ENCODE assay signal across 22 mouse cellular contexts in genomic region chr11:80771596-80772250, GRCm38 (mm10). TPM values are rescaled to one million over a fixed set of nuclear protein-coding genes. Genes with fewer than 3 reads are reported as not detected.
"Had no signal": no experiment of that assay in that cellular context is flagged by ENCODE, and none has a peak within 500 bp of the region (broad histone marks: within the 10 kb centered on the region; RNA-seq: fewer than 3 reads in every experiment).

No protein-coding gene starts in this region.

- DNase-seq: kidney, adult 11 months; kidney, adult 9 months; kidney, postnatal 25 days; layer of hippocampus, adult 9-11 months; liver, embryonic 13.5 days; lung, adult 2 months; retina, postnatal 1 day; right cerebral cortex, postnatal 25 days; spleen, adult 18-20 months; thymus, adult 2 months; thymus, postnatal 14 days had no signal

- H3K9ac ChIP-seq: liver, embryonic 13.5 days; midbrain, embryonic 13.5 days; neural tube, embryonic 13.5 days; stomach, embryonic 15.5 days had no signal

- H3K4me3 ChIP-seq: layer of hippocampus, adult 2 months; left cerebral cortex, adult 2 months; liver, embryonic 13.5 days; megakaryocyte, embryonic 14.5 days; midbrain, embryonic 10.5 days; midbrain, embryonic 13.5 days; myocyte; neural tube, embryonic 13.5 days; stomach, embryonic 15.5 days had no signal

- H3K27ac ChIP-seq: kidney, postnatal 0 days; layer of hippocampus, adult 2 months; left cerebral cortex, adult 2 months; liver, embryonic 13.5 days; midbrain, embryonic 10.5 days; midbrain, embryonic 13.5 days; neural tube, embryonic 13.5 days; stomach, embryonic 15.5 days had no signal

- H3K4me1 ChIP-seq: megakaryocyte, embryonic 14.5 days; midbrain, embryonic 13.5 days had no signal

- H3K36me3 ChIP-seq: liver, embryonic 13.5 days; midbrain, embryonic 10.5 days; midbrain, embryonic 13.5 days; neural tube, embryonic 13.5 days; stomach, embryonic 15.5 days had no signal

- H3K27me3 ChIP-seq: midbrain, embryonic 13.5 days; stomach, embryonic 15.5 days had no signal

RNA-seq across cellular contexts. Expression of gene Tmem98, which starts 38.3 kb away (rescaled TPM):
- total RNA-seq: monocyte, adult 5-6 weeks; neutrophil, adult 5-6 weeks had no signal
